Mouse (Mus musculus) intestine, embryonic 14.5 days (tissue): Measurements from ENCODE around the gene Taz. TPM values are rescaled to one million over a fixed set of nuclear protein-coding genes. Genes with fewer than 3 reads are reported as not detected.

Experiments
- ATAC-seq: fragments of 200-750 bp; cut with Nextera tagmentation; replicated peaks from 2 replicates; pipeline ENCODE4 v1.8.0; 2017; ENCODE audit warnings: low read depth, moderate number of reproducible peaks, moderate TSS enrichment, moderate library complexity; ENCODE audit not compliant: low FRiP score, low TSS enrichment
- DNase-seq: peaks from one replicate; pipeline ENCODE4 v3.0.0-alpha.2; 2018; ENCODE audit warnings: low spot score
- H3K27ac ChIP-seq: fragments of 300-500 bp; sonication (generic); 2 replicates; pipeline ENCODE4 v1.5.1; 2014; ENCODE audit warnings: low read depth, mild to moderate bottlenecking, control low read depth
- H3K27me3 ChIP-seq: fragments of 300-500 bp; sonication (generic); replicated peaks from 2 replicates; pipeline ENCODE4 v1.6.1; 2014; ENCODE audit warnings: low read length, control low read depth; ENCODE audit not compliant: control insufficient read depth, insufficient read depth
- H3K36me3 ChIP-seq: fragments of 300-500 bp; sonication (generic); 2 replicates; pipeline ENCODE4 v1.6.1; 2014; ENCODE audit warnings: low read length, control low read depth; ENCODE audit not compliant: control insufficient read depth, insufficient read depth
- H3K4me1 ChIP-seq: fragments of 300-500 bp; sonication (generic); replicated peaks from 2 replicates; pipeline ENCODE4 v1.6.1; 2014; ENCODE audit warnings: low read length, control low read depth, mixed read lengths; ENCODE audit not compliant: control insufficient read depth, insufficient read depth
- H3K4me2 ChIP-seq: fragments of 300-500 bp; sonication (generic); 2 replicates; pipeline ENCODE4 v1.6.1; 2014; ENCODE audit warnings: low read length
- H3K4me3 ChIP-seq: fragments of 300-500 bp; sonication (generic); 2 replicates; pipeline ENCODE4 v1.5.1; 2014; ENCODE audit warnings: low read depth, low read length, control low read depth, mixed read lengths
- H3K9ac ChIP-seq: fragments of 300-500 bp; sonication (generic); 2 replicates; pipeline ENCODE4 v1.6.1; 2014; ENCODE audit warnings: mild to moderate bottlenecking, low read length
- H3K9me3 ChIP-seq: fragments of 300-500 bp; sonication (generic); 2 replicates; pipeline ENCODE4 v1.6.1; 2016; ENCODE audit warnings: low read length, control low read depth; ENCODE audit not compliant: control insufficient read depth
- WGBS: fragments of 180-500 bp; shearing (Covaris S2); extraction: QIAGEN DNeasy Blood & Tissue Kit; methylation state at CpG from one replicate; pipeline ENCODE4 v1.1.7; 2014; 5-methylcytosine and 5-hydroxymethylcytosine counted together
- polyA plus RNA-seq: library from polyadenylated mRNA; unstranded; fragments of >200 nt; fragmentation: Nextera tagmentation; extraction: Ambion mirVana; gene quantifications from 2 replicates; pipeline ENCODE4 v1.2.1, GENCODE M21; 2014

The Taz gene
- polyA plus RNA-seq = 60.6 and 67.6 TPM in 2 replicates

DNA sequence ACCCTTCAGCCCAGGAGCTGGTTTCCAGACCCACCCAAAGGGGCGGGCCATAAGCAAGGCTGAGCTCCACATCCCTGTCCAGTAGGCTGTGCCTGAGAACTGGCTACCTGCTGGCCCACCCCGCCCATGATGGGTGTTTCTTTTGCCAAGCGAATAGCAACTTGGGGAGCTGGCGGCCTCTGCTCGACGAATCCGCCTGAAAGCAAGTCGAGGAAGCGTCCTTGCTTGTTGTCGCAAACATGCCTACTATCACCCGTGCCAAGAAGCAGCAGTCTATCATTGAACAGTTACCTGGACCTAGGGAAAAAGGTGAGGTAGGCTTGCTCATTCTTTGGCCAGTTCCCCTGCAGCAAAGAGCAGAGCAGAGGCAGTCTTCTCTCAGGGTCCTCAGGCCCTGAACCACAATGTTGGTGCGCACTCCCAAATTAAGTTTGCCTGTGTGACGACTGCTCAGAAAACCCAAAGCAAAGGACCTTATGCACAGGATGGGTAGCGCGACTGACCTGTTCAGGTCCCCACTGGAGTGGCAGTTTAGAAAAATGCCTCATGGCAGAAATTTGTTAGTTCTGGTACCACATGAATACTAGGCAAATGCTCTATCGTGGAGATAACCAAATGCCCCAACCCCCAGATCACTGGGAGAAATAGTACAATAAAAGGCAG, at the start of gene Taz, which contains the start of gene Dnase1l1:
Gene Taz (plus strand): TSS at position 181 of the 663 bp plus-strand sequence.
Gene Dnase1l1 (minus strand): TSS at position 606 of the 663 bp plus-strand sequence.
- WGBS = 18% methylated on average over 16 of the region's 16 CpGs
- H3K4me1 ChIP-seq = 0 out of 2 replicates have a peak, but pooled peaks cover 5% of the 10 kb centered on the region
- ATAC-seq (peak; percentile 92), DNase-seq (peak; percentile 74)
- no peaks in the 10 kb centered on the region for H3K9me3 ChIP-seq
- no peaks in the 10 kb centered on the region for H3K27me3 ChIP-seq
- H3K4me3 ChIP-seq = peak within 1 kb of the TSS; percentile 53
- H3K36me3 ChIP-seq = peaks cover 4% of the 10 kb centered on the region
- H3K27ac ChIP-seq = peak within 1 kb of the TSS; percentile 67
- peak within 1 kb of the TSS; percentile 64 for H3K4me2 ChIP-seq
- peak within 1 kb of the TSS; percentile 59 for H3K9ac ChIP-seq

DNA sequence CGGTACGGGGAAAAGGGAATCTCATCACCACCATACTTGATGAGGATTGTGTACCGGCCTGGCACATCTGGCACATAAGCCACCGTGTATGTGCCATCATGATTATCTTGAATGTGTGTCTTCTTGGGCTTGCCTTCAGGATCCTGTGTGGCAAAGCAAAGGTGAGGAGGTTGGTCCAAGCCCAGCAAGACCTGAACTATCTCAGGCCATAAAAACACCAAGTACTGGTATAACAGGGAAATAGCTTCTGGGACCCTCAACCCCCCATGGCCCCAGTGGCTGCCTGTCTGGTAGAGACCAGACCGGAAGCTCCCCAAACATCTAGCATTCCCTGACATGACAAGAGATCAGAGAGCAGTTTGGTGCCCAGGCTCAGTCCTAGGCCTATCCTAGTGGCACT, 48.5 kb upstream of the Taz start:
- peaks cover 94% of the 10 kb centered on the region for H3K36me3 ChIP-seq
- no peaks in the 10 kb centered on the region for H3K4me1 ChIP-seq
- ATAC-seq (no peak), DNase-seq (no peak)
- H3K27me3 ChIP-seq = no peaks in the 10 kb centered on the region
- H3K4me2 ChIP-seq = no peak overlapping the region
- no peaks in the 10 kb centered on the region for H3K9me3 ChIP-seq
- 93% methylated on average over 5 of the region's 5 CpGs for WGBS
- H3K4me3 ChIP-seq = no peak overlapping the region
- H3K9ac ChIP-seq = no peak overlapping the region
- no peak overlapping the region for H3K27ac ChIP-seq

DNA sequence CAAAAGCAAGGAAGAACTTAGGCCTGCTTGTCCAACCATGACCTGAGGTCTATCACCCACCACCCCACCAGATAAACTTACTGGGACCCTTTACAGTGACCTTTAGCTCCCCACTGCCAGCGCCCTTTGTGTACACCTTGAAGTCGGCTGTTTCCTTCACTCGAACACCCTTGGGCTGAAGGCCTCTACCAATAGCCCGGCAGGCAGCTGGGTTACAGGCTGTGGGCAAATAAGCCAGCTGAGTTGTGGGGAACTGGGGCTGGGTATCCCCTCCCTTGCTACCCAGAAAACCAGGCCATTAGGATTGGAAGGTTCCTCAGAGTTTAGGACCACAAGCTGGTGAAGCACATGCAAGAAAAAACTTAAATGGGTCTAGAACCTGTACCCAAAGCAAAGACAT, 41.4 kb upstream of the Taz start:
- peaks cover 75% of the 10 kb centered on the region for H3K36me3 ChIP-seq
- no peak overlapping the region for H3K9ac ChIP-seq
- 92% methylated on average over 4 of the region's 4 CpGs for WGBS
- DNase-seq (no peak), ATAC-seq (no peak)
- no peak overlapping the region for H3K4me2 ChIP-seq
- no peaks in the 10 kb centered on the region for H3K9me3 ChIP-seq
- no peak overlapping the region for H3K27ac ChIP-seq
- H3K27me3 ChIP-seq = no peaks in the 10 kb centered on the region
- H3K4me3 ChIP-seq = no peak overlapping the region
- no peaks in the 10 kb centered on the region; the same call in 1 of the 2 replicates for H3K4me1 ChIP-seq

DNA sequence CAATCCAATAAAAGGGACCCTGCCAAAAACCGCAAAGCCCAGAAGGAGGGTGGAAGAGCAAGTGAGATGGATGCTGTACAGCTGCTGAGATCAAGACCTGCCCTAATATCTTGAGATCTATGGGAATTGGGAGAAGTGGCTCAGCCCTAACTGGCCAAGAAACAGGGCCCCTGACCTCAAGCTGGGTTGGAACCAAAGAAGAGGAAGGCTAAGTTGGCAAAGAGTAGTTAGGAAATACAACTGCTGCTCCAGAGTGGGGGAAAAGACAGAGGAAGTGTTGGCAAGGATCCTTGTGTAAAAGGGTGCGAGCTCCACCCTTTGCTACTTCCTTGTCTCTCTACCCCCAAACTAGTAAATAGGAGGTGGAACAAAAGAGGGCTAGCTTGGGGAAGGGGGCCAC, 38.3 kb upstream of the Taz start:
- H3K9me3 ChIP-seq = no peaks in the 10 kb centered on the region
- no peaks in the 10 kb centered on the region for H3K27me3 ChIP-seq
- DNase-seq = no peak
- H3K4me3 ChIP-seq = peak overlapping the region; percentile 59
- H3K4me1 ChIP-seq = no peaks in the 10 kb centered on the region; the same call in 1 of the 2 replicates
- H3K27ac ChIP-seq = no peak overlapping the region
- peak overlapping the region; percentile 75 for H3K9ac ChIP-seq
- H3K4me2 ChIP-seq = peak overlapping the region; percentile 62
- no peak for ATAC-seq
- WGBS = 64% methylated on average over 2 of the region's 2 CpGs
- peaks cover 50% of the 10 kb centered on the region for H3K36me3 ChIP-seq

DNA sequence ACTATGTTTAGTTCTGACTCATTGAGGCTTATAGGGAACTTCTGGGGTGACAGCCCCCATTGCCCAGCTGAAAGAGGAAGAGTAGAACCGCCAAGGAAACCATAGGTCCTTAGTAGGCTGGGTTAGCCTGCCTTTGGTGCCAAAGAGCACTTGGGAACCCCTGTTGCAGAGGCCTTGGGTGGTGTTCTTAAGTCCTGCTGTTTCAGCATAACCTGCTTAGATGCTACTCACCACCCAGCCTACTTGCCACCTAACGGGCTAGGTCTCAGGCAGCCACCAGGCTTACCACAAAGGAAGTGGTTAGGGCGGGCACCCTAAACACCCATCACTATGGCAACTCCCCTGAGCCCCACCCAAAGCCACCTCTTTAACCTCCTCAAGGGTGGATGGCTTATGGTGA, 37.9 kb upstream of the Taz start:
- DNase-seq (no peak), ATAC-seq (no peak)
- peak overlapping the region; percentile 76 for H3K27ac ChIP-seq
- no peaks in the 10 kb centered on the region; the same call in 1 of the 2 replicates for H3K4me1 ChIP-seq
- peaks cover 46% of the 10 kb centered on the region for H3K36me3 ChIP-seq
- peak overlapping the region; percentile 62 for H3K4me2 ChIP-seq
- H3K9me3 ChIP-seq = no peaks in the 10 kb centered on the region
- H3K27me3 ChIP-seq = no peaks in the 10 kb centered on the region
- 51% methylated on average over 3 of the region's 3 CpGs for WGBS
- peak overlapping the region; percentile 59 for H3K4me3 ChIP-seq
- H3K9ac ChIP-seq = peak overlapping the region; percentile 75

DNA sequence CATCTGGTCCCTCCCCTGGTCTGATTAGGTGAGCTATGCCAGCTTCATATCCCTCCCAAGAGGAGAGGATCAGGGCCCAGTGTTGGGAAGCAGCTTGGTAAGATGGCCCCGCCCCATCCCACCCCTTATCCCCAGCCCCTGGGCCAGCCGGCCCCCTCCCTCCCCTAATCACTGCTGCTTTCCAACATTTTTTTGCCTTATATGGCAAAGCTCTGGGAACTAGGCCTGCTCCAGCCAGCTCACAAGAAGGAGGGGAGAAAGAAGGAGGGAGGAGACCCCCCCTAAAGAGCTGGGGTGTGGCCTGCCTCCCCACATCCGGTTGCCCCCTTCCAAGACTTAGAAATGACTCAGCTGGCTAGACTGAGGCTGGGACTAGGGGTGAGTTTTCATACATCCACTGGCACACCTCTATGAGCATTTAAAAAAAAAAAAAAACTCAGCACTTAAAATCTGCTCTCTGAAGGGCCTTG, 37.1 kb upstream of the Taz start:
- H3K4me1 ChIP-seq = no peaks in the 10 kb centered on the region; the same call in 1 of the 2 replicates
- H3K9me3 ChIP-seq = no peaks in the 10 kb centered on the region
- H3K4me3 ChIP-seq = peak overlapping the region; percentile 59
- peak; percentile 34 for ATAC-seq
- peaks cover 37% of the 10 kb centered on the region for H3K36me3 ChIP-seq
- H3K27me3 ChIP-seq = no peaks in the 10 kb centered on the region
- peak overlapping the region; percentile 62 for H3K4me2 ChIP-seq
- peak overlapping the region; percentile 75 for H3K9ac ChIP-seq
- WGBS = 16% methylated on average over 3 of the region's 3 CpGs
- peak overlapping the region; percentile 91 for H3K27ac ChIP-seq
- peak; percentile 62 for DNase-seq

DNA sequence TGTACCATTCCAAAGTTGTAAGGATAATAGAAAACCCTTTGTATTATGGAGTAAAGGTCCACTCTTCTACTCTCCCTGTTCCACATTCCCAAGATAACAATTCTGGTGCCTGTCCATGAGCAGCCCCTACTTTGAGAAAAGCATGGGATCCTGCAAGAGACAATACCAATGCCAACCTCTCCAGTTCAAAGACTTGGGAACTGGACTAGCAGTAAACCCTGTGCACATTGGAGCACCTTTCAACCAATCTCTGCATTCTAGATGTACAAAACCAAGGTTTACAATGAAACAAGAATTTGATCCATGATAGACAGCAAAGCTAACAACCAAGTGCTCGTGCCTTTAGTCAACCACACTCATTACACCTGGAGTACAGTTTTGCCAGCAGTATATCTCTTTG, 36.6 kb upstream of the Taz start:
- H3K9ac ChIP-seq = peak overlapping the region; percentile 75
- H3K4me2 ChIP-seq = peak overlapping the region; percentile 62
- H3K4me3 ChIP-seq = peak overlapping the region; percentile 59
- H3K9me3 ChIP-seq = no peaks in the 10 kb centered on the region
- H3K4me1 ChIP-seq = no peaks in the 10 kb centered on the region; the same call in 1 of the 2 replicates
- peaks cover 33% of the 10 kb centered on the region for H3K36me3 ChIP-seq
- no peaks in the 10 kb centered on the region for H3K27me3 ChIP-seq
- no peak for ATAC-seq
- peak overlapping the region; percentile 91 for H3K27ac ChIP-seq
- no peak for DNase-seq
- WGBS = 28% methylated on average over 1 of the region's 1 CpGs

DNA sequence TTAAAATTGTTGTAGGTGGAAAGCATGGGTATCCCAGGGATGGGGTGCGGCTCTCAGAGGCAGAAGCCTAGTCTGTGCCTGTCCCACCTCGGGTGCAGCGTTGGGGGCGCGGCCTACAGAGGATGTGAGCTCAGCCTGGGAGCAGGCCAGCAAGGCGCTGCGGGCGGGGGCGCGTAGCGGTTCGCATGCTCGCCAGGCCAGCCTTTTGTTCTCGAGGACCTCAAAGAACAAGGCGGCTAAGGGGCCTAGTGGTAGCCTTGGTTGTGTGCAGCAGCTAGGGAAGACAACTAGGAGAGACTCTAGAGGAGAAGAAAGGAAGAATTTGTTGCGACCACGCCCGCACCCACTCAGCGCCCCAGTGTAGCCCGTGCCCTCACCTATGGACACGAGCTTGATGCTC, 36.0 kb upstream of the Taz start:
- no peaks in the 10 kb centered on the region for H3K27me3 ChIP-seq
- ATAC-seq (peak; percentile 26), DNase-seq (peak; percentile 83)
- peak overlapping the region; percentile 91 for H3K27ac ChIP-seq
- WGBS = 25% methylated on average over 21 of the region's 21 CpGs
- H3K9ac ChIP-seq = peak overlapping the region; percentile 75
- H3K9me3 ChIP-seq = no peaks in the 10 kb centered on the region
- H3K4me3 ChIP-seq = peak overlapping the region; percentile 59
- peak overlapping the region; percentile 62 for H3K4me2 ChIP-seq
- H3K36me3 ChIP-seq = peaks cover 27% of the 10 kb centered on the region
- no peaks in the 10 kb centered on the region; the same call in 1 of the 2 replicates for H3K4me1 ChIP-seq
